Mouse (Mus musculus): Measurements from ENCODE around the gene Stub1.

Gene Stub1

DNA sequence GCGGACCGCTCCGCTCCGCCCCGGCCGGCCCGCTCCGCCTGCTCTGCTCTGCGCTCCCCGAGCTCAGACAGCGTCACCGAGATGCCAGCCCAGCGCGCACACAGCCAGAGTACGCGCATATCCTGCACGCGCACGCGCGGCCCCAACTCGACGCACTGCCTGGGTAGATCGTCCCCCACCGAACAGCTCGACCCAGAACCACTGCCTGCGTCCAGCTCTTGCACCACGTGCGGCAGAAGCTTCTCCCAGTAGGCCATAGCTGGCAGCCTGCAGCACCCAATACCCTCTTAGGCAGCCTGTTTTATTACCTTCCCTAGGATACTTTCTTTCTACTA, 3.8 kb upstream of the Stub1 start, which contains the start of gene Rhbdl1:
Gene Rhbdl1 (minus strand): TSS at position 220 of the 335 bp plus-strand sequence.
- DNase-seq (ENCODE audit: low spot score in 2 of 2) = peak; percentile 84 to 87

DNA sequence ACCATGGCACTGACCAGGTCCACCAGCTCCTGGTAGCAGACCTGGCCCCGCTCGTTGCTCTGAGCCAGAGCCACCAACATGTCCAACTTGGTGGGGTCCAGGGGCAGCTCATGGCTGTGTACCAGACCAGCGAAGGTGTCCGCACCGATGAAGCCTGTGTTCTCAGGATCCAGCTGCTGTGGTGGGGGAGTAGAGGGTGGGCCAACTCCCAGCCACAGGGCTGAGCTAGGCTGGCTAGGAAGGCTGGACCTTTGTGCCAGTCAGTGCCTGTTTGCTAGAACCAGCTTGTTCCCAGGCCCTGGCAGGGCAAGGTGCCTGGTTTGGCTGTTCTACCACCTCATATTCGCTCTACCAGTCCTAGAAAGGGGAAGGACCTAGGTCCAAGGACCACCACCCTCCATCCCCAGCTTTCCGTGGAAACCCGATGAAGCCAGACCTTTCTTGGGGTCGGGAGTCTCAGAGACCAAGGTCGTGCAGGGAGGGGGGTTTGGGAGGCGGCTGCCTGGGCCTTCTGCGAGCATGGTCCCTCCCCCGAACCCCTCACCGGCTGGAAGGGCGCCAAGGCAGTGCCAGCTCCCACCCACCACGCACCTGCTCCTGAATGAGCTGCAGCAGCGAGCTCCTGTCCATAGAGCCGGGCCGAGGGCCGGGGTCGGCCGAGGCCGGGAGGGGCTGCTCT, 3.3 kb upstream of the Stub1 start:
- DNase-seq (ENCODE audit: low spot score in 2 of 2) = no peak

DNA sequence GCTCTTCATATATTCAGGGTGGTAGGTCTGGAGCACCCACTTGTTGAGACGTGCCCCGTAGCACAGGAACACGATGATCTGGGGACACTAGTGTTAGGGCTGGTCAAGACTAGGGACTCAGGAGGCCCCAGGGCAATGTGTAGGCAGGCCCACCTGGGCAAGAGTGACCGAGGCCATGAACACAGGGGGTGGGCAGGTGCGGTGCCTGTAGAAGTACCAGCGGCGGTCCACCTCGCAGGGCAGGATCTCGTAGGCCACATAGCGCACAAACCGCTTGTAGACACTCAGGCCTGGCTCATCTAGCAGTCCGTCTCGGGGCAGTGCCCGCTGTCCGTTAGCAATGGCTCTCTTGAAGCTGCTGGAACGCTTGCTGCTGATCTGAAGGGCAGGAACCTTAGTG, 2.6 kb upstream of the Stub1 start:
- no peak for DNase-seq (ENCODE audit: low spot score in 2 of 2)

DNA sequence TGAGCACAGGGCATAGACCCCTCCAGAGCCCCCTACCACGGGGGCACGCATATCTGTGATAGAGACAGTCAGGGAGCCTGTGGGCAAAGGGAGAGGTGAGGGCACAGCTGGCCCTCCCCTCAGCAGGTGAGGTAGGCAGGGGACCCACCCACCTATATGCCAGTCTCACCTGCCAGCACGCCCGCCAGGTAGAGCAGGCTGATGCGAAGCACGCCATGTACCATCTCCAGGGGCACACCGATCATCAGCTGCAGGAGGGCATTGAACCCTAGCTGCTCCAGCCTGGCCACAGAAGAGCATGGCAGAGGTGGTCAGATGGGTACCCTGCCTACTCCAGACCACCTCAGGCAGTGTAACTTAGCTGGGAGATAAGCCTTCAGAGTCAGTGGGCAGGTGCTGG, 2.1 kb upstream of the Stub1 start:
- DNase-seq (ENCODE audit: low spot score in 2 of 2) = no peak

DNA sequence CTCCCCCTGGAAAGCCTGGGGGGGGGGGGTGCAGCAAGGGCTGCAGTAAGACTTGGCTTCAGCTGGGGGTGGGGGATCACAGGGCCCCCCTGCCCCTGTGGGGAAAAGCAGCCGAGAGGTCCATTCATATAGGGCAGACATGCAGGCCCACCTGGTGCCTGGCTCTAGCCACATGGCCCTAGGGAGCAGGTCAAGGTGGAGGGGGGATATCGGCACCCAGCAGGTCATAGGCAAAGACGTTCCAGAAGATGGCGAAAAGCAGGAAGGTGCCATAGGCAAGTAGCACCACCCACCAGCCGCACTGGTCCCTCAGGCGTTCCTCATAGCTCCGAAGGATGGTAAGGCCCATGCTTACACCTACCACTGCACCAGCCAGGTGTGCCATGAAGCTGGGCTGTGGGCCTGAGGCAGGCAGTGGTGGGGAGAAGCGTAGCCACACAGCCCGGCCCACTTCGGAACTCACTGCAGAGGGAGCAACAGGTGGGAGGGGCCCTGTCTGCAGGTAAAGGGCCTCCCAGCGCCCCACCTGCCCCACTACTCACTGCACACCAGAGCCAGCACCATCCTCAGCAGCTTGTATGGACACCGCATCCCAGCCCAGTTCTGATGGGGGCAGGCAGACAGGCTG, 1.5 kb upstream of the Stub1 start:
- no peak for DNase-seq (ENCODE audit: low spot score in 2 of 2)

DNA sequence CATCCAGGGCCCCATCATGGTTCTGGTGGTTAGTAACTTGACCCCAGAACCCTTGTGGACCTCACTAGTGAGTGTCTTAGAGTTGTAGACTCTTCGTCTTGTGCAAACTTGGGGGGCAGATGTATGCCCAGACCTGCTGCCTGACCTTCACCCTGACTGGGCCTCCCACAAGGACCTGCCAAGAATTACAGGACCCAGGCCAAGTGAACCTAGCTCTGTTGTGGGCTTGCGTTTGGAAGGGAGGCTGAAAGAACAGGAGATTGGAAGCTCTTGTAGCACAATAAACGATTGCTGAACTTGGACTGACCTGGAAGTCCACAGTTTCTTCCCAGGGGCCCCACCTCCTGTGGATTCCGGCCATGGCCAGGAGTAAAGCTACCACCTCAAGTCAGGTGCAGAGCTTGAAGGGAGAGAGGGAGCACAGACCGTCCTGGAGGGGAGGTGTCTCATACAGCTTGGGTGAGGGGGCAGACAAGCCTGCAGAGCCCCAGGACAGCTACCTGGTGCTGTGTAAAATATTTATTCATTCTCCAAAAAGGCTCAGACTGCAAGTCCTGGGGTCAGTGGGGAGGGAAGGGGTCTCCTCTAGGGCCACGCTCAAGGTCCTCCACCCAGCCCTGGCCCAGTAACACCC, 874 bp upstream of the Stub1 start:
- no peak for DNase-seq (ENCODE audit: low spot score in 2 of 2)

DNA sequence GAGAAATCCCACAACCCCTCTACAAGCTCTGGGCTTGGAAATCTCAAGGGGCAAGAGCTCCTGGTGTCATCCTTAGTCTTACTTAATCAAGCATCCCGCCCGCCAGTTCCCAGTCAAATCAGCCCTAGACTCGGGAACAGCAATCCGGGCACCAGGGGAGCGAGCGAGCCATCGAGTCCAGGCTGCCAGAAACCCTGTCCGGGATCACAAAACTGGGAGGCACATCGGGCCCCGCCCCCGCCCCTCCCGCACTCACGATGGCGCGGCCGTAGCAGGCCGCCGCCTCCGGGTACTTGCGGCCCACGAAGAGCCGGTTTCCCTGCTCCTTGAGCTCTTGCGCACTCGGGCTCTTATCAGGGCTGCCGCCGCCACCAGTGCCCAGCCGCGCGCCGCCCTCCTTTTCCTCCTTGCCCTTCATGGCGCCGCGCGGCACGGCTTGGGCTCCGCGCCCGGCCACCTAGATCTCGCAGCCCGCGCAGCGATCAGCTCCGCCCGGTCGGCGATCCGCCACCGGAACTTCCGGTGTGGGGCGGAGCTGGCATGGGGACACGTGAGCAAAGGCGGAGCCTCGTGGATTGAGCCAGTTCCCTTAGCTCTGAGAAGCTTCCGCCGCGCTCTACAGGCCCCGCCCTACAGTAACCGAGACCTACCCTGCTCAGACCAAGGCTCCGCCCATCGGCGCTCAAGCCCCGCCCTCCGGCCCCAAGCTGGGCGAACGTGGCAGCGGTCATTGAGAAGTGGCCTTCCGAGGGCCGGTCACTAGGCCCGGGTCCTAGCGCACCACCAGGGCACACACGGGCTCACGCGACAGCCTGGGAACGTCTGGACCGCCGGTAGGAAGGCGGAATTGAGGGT, 541 bp downstream of the Stub1 start:
- DNase-seq (ENCODE audit: low spot score in 2 of 2) = peak; percentile 96 to 99

DNA sequence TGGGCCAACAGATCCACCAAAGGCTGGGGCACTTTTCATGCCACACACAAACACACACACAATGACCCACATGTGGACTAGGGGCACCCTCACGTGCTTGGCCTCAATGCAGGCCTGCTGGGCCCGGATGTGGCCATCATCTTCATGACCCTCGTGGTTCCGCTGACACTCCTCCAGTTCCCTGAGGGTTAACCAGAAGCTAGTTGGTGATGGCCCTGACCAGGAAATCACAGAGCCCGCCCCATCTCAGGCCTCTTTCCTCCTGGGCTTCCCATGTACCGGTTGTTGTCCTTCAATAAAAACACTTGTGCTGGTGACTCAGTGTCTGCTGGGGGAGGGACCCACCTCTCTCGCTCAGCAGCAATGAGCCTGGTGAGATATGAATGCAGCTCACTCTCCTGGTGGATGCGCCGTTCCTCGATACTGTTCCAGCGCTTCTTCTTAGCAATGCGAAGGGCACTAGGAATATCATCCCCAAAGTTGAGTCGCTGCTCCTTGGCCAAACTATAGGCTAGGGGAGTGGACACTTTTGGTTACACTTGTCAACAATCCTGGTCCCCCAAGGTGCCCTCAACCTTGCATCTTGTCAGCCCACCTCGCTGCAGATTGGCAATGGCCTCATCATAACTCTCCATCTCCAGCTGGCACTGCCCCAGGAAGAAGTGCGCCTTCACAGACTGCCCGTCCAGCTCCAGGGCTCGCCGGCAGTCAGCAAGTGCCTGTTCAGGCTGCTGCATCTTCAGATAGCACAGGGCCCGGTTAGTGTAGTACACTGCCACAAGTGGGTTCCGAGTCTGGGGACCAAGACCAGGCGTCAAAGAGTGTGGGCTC, 1.5 kb downstream of the Stub1 start:
- DNase-seq (ENCODE audit: low spot score in 2 of 2) = no peak

DNA sequence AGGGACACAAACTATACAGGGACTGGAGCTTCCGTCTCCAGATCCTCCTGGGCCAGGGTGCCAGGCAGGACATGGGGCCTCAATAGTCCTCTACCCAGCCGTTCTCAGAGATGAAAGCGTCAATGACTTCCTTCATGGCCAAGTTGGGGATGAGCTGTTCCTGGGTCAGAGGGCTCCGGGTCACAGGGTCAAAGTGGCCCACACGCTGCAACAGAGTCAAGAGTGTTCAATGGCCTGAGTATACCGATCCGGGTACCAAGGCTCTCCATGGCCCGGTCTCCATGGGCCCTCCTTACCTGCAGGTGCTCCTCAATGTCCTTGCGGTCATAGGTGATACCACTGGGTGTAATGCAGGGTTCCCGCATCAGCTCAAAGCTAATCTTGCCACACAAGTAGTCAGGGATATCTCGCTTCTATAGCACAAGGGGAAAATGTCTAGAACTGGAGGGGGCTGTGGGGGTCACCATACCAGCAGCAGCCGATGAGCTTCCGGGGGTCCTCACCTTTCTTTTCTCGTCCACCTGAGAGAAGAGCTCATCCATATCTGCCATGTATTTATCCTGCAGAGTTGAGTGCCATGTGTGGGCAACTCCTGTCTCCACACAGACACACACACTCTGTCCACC, 2.3 kb downstream of the Stub1 start:
- DNase-seq (ENCODE audit: low spot score in 2 of 2) = no peak

DNA sequence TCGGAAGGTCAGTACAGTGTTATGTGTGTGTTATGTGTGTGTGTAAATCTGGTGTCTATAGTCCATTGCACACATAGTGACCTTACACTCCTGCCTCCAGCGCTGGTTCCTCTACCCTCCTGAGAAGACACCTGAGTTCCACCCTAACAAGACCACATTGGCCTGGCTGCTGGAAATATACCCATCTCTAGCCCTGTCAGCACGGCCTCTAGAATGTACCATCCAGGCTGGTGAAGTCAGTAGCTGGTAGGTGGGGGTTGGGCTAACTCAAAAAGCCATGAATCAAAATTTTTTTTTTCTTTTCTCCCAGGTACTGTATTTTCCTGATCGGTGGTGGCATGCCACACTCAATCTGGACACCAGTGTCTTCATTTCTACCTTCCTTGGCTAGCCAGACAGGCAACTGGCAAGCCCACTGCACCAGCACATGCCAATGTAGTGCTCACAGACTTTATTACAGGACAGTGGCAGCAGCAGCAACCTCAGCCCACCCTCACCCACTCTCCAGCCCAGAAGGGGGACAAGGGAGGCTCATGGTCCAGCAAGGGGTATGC, 2.9 kb downstream of the Stub1 start:
- DNase-seq (ENCODE audit: low spot score in 2 of 2) = no peak

DNA sequence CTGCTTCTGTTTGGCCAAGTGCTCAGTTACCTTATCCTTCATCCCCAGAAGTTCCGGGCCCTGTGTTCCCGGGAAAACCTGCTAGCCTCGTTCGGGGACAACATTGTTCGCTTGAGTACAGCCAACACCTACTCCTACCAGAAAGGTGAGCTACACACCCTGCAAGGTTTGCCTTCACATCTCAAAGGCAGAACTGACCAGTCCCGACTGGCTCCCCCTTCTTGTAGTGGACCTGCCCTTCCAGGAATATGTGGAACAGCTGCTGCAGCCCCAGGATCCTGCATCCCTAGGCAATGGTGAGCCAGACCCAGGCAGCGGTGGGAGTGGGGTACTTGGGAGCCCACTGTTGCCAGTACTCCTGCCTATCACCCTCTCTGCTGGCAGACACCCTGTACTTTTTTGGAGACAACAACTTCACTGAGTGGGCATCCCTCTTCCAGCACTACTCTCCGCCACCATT, 3.6 kb downstream of the Stub1 start:
- DNase-seq (ENCODE audit: low spot score in 2 of 2) = no peak

DNA sequence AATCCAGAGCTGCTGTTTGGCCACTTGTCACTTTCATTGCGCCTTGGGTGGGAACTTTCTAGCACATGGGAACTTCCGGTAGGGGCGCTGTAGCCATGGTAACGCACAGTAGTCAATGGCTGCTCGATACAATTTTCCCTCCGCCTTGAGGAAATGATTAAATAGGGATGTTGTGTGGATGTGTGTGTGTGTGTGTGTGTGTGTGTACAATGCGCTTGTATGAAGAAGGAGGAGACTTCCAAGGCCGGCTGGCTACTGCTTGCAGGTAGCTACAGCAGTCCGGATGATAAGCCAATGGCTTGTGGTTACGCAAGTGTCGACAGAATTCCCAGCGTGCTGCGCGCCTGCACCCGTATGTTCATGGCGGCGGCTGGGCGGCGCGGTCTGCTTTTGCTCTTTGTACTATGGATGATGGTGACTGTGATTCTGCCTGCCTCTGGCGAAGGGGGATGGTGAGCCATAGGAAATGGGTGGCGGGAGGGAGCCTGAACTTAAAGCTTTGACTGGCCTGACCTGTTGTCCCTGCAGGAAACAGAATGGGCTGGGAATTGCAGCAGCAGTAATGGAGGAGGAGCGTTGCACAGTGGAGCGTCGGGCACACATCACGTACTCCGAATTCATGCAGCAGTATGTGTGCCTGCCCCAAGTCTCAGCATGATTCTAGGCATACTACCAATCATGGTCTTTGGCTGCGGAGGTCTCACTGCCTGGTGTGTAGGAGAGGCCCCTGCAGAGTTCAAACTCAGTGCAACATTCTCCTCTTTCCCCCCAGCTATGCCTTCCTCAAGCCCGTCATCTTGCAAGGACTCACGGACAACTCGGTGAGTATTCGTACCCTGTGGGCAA, 4.3 kb downstream of the Stub1 start, which contains the start of gene Jmjd8:
Gene Jmjd8 (plus strand): TSS at position 156 of the 846 bp plus-strand sequence.
- DNase-seq (ENCODE audit: low spot score in 2 of 2) = peak; percentile 84 to 89

DNA sequence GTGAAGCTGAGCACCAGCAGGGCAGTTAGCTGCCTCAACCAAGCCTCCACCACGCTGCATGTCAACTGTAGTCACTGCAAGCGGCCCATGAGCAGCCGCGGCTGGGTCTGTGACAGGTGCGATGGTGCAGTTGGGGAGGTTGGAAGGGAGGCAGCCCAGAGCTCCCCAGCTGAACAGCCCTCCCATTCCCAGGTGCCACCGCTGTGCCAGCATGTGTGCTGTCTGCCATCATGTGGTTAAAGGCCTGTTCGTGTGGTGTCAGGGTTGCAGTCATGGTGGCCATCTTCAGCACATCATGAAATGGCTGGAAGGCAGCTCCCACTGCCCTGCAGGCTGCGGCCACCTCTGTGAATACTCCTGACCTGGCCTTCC, 5.0 kb downstream of the Stub1 start:
- DNase-seq (ENCODE audit: low spot score in 2 of 2) = no peak

DNA sequence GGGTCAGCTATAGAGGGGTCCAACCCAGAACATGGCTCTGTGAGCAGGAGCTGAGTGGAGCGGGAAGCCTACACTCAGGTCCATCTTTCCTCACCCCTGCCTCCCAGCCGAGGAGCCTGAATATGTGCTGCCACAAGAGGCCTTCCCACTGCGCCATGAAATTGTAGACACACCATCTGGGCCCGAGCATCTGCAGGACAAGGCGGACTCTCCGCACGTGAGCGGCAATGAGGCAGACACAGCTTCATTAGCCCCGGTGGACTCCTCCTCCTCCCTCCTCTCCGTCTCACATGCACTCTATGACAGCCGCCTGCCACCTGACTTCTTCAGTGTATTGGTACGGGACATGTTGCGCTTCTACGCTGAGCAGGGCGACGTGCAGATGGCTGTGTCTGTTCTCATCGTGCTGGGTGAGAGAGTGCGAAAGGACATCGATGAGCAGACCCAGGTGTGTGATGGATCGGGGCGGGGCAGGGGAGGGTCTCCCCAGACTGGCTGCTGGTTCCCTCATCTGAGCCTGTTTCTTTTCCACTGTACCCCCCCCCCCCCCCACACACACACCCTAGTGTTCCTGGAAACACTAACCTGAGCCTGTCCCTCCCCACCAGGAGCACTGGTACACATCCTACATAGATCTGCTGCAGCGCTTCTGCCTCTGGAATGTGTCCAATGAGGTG, 5.5 kb downstream of the Stub1 start:
- DNase-seq (ENCODE audit: low spot score in 2 of 2) = no peak

DNA sequence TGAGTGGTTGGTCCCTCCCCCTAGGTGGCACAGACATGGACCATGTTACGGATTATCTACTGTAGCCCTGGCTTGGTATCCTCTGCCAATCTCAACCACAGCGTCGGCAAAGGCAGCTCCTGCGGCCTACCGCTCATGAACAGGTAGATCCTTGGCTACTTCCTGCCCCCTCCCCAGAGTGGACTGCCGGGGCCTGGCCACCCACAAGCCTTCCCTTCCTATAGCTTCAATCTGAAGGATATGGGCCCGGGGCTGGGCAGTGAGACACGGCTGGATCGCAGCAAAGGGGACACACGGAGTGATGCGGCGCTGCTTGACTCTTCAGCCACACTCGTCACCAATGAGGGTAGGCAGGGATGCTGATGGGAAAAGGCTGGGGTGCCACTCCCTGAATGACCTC, 6.2 kb downstream of the Stub1 start:
- DNase-seq (ENCODE audit: low spot score in 2 of 2) = no peak

DNA sequence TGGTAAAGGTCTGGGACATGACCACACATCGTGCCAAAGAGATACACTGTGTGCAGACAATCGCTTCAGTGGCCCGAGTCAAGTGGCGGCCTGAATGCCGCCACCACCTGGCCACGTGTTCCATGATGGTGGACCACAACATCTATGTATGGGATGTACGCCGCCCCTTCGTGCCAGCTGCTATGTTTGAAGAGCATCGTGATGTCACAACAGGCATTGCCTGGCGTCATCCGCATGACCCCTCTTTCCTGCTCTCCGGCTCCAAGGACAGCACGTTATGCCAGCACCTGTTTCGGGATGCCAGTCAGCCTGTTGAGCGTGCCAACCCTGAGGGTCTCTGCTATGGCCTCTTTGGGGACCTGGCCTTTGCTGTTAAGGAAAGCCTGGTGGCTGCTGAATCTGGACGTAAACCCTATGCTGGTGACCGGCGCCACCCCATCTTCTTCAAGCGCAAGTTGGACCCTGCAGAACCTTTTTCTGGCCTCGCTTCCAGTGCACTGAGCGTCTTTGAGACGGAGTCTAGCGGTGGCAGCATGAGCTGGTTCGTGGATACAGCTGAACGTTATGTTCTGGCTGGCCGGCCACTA, 7.1 kb downstream of the Stub1 start:
- no peak for DNase-seq (ENCODE audit: low spot score in 2 of 2)

DNA sequence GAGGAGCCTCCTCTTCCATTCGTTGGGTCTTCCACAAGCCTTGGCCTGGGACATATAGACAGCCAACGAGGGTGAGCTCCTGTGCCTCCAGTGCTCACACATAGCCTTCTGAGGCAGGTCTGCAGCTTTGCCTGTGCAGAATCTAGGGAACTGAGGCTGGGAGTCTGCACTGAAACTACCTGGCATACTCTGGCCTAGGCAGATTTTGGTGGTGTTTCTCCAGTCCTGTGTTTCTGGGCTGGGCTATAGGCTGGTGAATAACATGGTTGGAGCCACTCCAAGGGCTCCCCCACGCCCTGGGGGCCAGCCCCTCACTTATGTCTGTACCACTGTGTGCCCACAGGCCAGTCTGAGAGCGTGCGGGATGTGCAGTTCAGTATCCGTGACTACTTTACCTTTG, 7.9 kb downstream of the Stub1 start:
- no peak for DNase-seq (ENCODE audit: low spot score in 2 of 2)

DNA sequence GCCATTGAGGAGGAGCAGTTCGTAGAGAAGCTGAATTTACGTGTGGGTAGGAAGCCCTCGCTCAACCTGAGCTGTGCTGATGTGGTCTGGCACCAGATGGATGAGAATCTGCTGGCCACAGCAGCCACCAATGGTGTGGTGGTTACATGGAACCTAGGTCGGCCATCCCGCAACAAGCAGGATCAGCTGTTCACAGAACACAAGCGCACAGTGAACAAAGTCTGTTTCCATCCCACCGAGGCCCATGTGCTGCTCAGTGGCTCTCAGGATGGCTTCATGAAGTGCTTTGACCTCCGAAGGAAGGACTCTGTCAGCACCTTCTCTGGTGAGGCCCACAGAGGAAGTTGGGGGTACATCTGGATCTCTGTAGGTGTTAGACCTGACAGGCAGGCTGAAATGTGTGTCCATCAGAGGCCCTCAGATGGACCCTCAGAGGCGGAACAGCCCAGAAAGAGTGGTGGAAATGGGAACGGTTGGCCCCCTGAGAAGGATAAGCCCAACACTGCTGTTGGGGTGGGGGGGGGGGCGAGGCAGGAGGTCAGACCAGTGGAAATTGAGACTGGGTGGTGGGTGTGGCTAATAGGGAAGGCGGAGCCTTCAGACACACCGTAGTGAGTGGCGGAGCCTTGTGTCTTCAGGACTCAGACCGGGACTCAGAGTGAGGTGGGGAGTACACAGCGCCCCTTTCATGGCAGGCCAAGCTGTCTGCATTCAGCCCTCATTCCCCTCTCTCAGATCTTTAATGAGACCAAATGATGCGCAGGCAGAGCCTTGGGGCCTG, 8.7 kb downstream of the Stub1 start:
- DNase-seq (ENCODE audit: low spot score in 2 of 2) = no peak

Data from right cerebral cortex, adult 2 months (tissue).